Mouse (Mus musculus): ENCODE measurements around the gene Shc1.
"Not testable (repeated sequence)": the region's sequence is repeated elsewhere in the genome, so short reads cannot be mapped to it uniquely, and the experiment has no call there.

Shc1 gene

GRCm38 (mm10) chr3:89419571-89419970 lies 1.3 kb downstream of the Shc1 start:
- DNase-seq (ENCODE audit: low read depth), result no peak

GRCm38 (mm10) chr3:89419981-89420380 lies 1.7 kb downstream of the Shc1 start:
- DNase-seq (ENCODE audit: low read depth), result no peak

GRCm38 (mm10) chr3:89420421-89420820 lies 2.2 kb downstream of the Shc1 start:
- no peak for DNase-seq (ENCODE audit: low read depth)

GRCm38 (mm10) chr3:89421002-89421774 lies 2.9 kb downstream of the Shc1 start:
- no peak for DNase-seq (ENCODE audit: low read depth)

- DNase-seq (ENCODE audit: low read depth), result no peak
Observed at GRCm38 (mm10) chr3:89421810-89422473, 3.7 kb downstream of the Shc1 start.

GRCm38 (mm10) chr3:89422556-89423205 lies 4.4 kb downstream of the Shc1 start:
- DNase-seq (ENCODE audit: low read depth), result no peak

- DNase-seq (ENCODE audit: low read depth), result no peak
Observed at GRCm38 (mm10) chr3:89424416-89425140, 6.3 kb downstream of the Shc1 start.

- no peak for DNase-seq (ENCODE audit: low read depth)
Observed at GRCm38 (mm10) chr3:89425141-89425525, 6.9 kb downstream of the Shc1 start.

- no peak for DNase-seq (ENCODE audit: low read depth)
Observed at GRCm38 (mm10) chr3:89425876-89426275, 7.6 kb downstream of the Shc1 start.

GRCm38 (mm10) chr3:89429021-89429420 lies 10.8 kb downstream of the Shc1 start:
- DNase-seq (ENCODE audit: low read depth), result not testable (repeated sequence)

- peak; percentile 82 for DNase-seq (ENCODE audit: low read depth)
Observed at GRCm38 (mm10) chr3:89430171-89431159, 12.2 kb downstream of the Shc1 start, which contains the start of gene Pygo2. Gene Pygo2, plus strand, starts transcription at chr3:89430214.

GRCm38 (mm10) chr3:89432606-89433005 lies 14.4 kb downstream of the Shc1 start:
- DNase-seq (ENCODE audit: low read depth), result no peak

GRCm38 (mm10) chr3:89434532-89434931 lies 16.3 kb downstream of the Shc1 start:
- DNase-seq (ENCODE audit: low read depth), result no peak

- DNase-seq (ENCODE audit: low read depth), result no peak
Observed at GRCm38 (mm10) chr3:89435041-89435440, 16.8 kb downstream of the Shc1 start.

GRCm38 (mm10) chr3:89436176-89437113 lies 18.2 kb downstream of the Shc1 start, which contains the start of gene Pbxip1:
Gene Pbxip1, plus strand, starts transcription at chr3:89436706.
- no peak for DNase-seq (ENCODE audit: low read depth)

- no peak for DNase-seq (ENCODE audit: low read depth)
Observed at GRCm38 (mm10) chr3:89437269-89437668, 19.0 kb downstream of the Shc1 start.

GRCm38 (mm10) chr3:89440691-89441090 lies 22.4 kb downstream of the Shc1 start:
- no peak for DNase-seq (ENCODE audit: low read depth)

- no peak for DNase-seq (ENCODE audit: low read depth)
Observed at GRCm38 (mm10) chr3:89448720-89449537, 30.7 kb downstream of the Shc1 start.

- DNase-seq (ENCODE audit: low read depth), result peak; percentile 77
Observed at GRCm38 (mm10) chr3:89449541-89449940, 31.3 kb downstream of the Shc1 start.

All from c-Kit-positive CD71-negative TER-119-negative erythroid progenitor cells, embryonic 14.5 days (primary cell).